Mouse (Mus musculus) MEL (cell line): ENCODE measurements at regions not wholly inside any gene's neighbourhood (a gene's known extent, or its start where the extent isn't known, plus 50 kb on each side); places are given as distances from the start of the nearest gene placed in this dataset.

Experiments used
- DNase-seq: peaks from one replicate; pipeline ENCODE4 v3.0.0; 2011; ENCODE audit warnings: low read depth, low spot score
- H3K27ac ChIP-seq: 2 replicates; pipeline ENCODE4 v1.5.1; 2012; ENCODE audit warnings: low read depth, mild to moderate bottlenecking, control low read depth, low read length, moderate library complexity; ENCODE audit not compliant: control insufficient read depth
- H3K27me3 ChIP-seq, 2 experiments: fragments of 150-350 bp in 1 of 2; sonication (generic) in 1 of 2; 2 replicates each; pipeline ENCODE4 v1.6.1; 2012; ENCODE audit warnings: low read length in 2 of 2, mild to moderate bottlenecking in 2 of 2, improper control_type of control experiment in 1 of 2, moderate library complexity in 1 of 2; ENCODE audit not compliant: insufficient read depth in 2 of 2, control insufficient read depth in 1 of 2
- H3K36me3 ChIP-seq, 2 experiments: 2 replicates each; pipeline ENCODE4 v1.6.1; 2012 to 2014; ENCODE audit warnings: low read length in 2 of 2, improper control_type of control experiment in 1 of 2, inconsistent platforms in 1 of 2, mild to moderate bottlenecking in 1 of 2; ENCODE audit not compliant: insufficient read depth in 2 of 2, control insufficient read depth in 1 of 2
- H3K4me1 ChIP-seq, 2 experiments: fragments of 150-350 bp in 1 of 2; sonication (generic) in 1 of 2; 2 replicates each; pipeline ENCODE4 v1.6.1; 2012; ENCODE audit warnings: low read length in 2 of 2, improper control_type of control experiment in 1 of 2, mild to moderate bottlenecking in 1 of 2; ENCODE audit not compliant: insufficient read depth in 2 of 2, control insufficient read depth in 1 of 2
- H3K4me3 ChIP-seq, 2 experiments: fragments of 150-350 bp in 1 of 2; sonication (generic) in 1 of 2; 2 replicates each; pipeline ENCODE4 v1.5.1; 2012; ENCODE audit warnings: low read depth in 2 of 2, low read length in 2 of 2, mild to moderate bottlenecking in 2 of 2, moderate library complexity in 2 of 2, control low read depth in 1 of 2, improper control_type of control experiment in 1 of 2; ENCODE audit not compliant: control insufficient read depth in 1 of 2, insufficient read depth in 1 of 2
- H3K79me2 ChIP-seq: 2 replicates; pipeline ENCODE4 v1.6.1; 2012; ENCODE audit warnings: mild to moderate bottlenecking, low read length, moderate library complexity; ENCODE audit not compliant: control insufficient read depth, poor library complexity, insufficient read depth
- H3K9ac ChIP-seq: 2 replicates; pipeline ENCODE4 v1.6.1; 2012; ENCODE audit warnings: low read depth, mild to moderate bottlenecking, control low read depth, low read length, moderate library complexity; ENCODE audit not compliant: control insufficient read depth, poor library complexity, severe bottlenecking
- H3K9me3 ChIP-seq: fragments of 150-350 bp; sonication (generic); replicated peaks from 2 replicates; pipeline ENCODE4 v1.6.1; 2012; ENCODE audit warnings: mild to moderate bottlenecking, low read length, improper control_type of control experiment, moderate library complexity; ENCODE audit not compliant: insufficient read depth
- BHLHE40 ChIP-seq: IDR thresholded peaks from 2 replicates; pipeline ENCODE4 v1.6.1; 2012; ENCODE audit warnings: low read depth, mild to moderate bottlenecking, inconsistent platforms, low read length, improper control_type of control experiment, borderline replicate concordance
- CHD1 ChIP-seq: IDR thresholded peaks from 2 replicates; pipeline ENCODE4 v1.6.1; 2012; ENCODE audit warnings: low read depth, mild to moderate bottlenecking, inconsistent platforms, low read length, improper control_type of control experiment
- CTCF ChIP-seq, 3 experiments: IDR thresholded peaks in 2 of 3; conservative IDR thresholded peaks in 1 of 3; 2 replicates each; pipeline ENCODE4 v1.5.1; 2011 to 2012; ENCODE audit warnings: low read length in 3 of 3, low read depth in 2 of 3, mild to moderate bottlenecking in 2 of 3, improper control_type of control experiment in 1 of 3, inconsistent platforms in 1 of 3, mixed read lengths in 1 of 3, moderate library complexity in 1 of 3; ENCODE audit not compliant: control insufficient read depth in 1 of 3, insufficient read depth in 1 of 3, poor library complexity in 1 of 3, severe bottlenecking in 1 of 3
- E2F4 ChIP-seq: IDR thresholded peaks from 2 replicates; pipeline ENCODE4 v1.6.1; 2011; ENCODE audit warnings: low read depth, low read length, improper control_type of control experiment, borderline replicate concordance
- ELF1 ChIP-seq: IDR thresholded peaks from 2 replicates; pipeline ENCODE4 v1.6.1; 2014; ENCODE audit warnings: low read depth, mild to moderate bottlenecking, inconsistent platforms, low read length, improper control_type of control experiment, moderate library complexity
- EP300 ChIP-seq, 2 experiments: IDR thresholded peaks; 2 replicates each; pipeline ENCODE4 v1.6.1; 2011; ENCODE audit warnings: improper control_type of control experiment in 2 of 2, low read length in 2 of 2, low read depth in 1 of 2, mild to moderate bottlenecking in 1 of 2
- ETS1 ChIP-seq: IDR thresholded peaks from 2 replicates; pipeline ENCODE4 v1.6.1; 2012; ENCODE audit warnings: low read depth, mild to moderate bottlenecking, inconsistent platforms, low read length, improper control_type of control experiment, moderate library complexity
- GABPA ChIP-seq: IDR thresholded peaks from 2 replicates; pipeline ENCODE4 v1.6.1; 2012; ENCODE audit warnings: low read depth, mild to moderate bottlenecking, inconsistent platforms, low read length, improper control_type of control experiment, moderate library complexity
- GATA1 ChIP-seq: IDR thresholded peaks from 2 replicates; pipeline ENCODE4 v1.6.1; 2011; ENCODE audit warnings: low read depth, low read length, improper control_type of control experiment
- KAT2A ChIP-seq: conservative IDR thresholded peaks from 2 replicates; pipeline ENCODE4 v1.6.1; 2012; ENCODE audit warnings: low read depth, low read length, improper control_type of control experiment, inconsistent platforms
- MAFK ChIP-seq: IDR thresholded peaks from 2 replicates; pipeline ENCODE4 v1.6.1; 2011; ENCODE audit warnings: low read depth, mild to moderate bottlenecking, low read length, improper control_type of control experiment, borderline replicate concordance
- MAX ChIP-seq: IDR thresholded peaks from 2 replicates; pipeline ENCODE4 v1.6.1; 2011; ENCODE audit warnings: low read length, improper control_type of control experiment
- MAZ ChIP-seq: IDR thresholded peaks from 2 replicates; pipeline ENCODE4 v1.6.1; 2012; ENCODE audit warnings: low read depth, mild to moderate bottlenecking, inconsistent platforms, low read length, improper control_type of control experiment
- MYC ChIP-seq: IDR thresholded peaks from 2 replicates; pipeline ENCODE4 v1.6.1; 2011; ENCODE audit warnings: low read depth, mild to moderate bottlenecking, low read length, improper control_type of control experiment, moderate library complexity
- NRF1 ChIP-seq: IDR thresholded peaks from 2 replicates; pipeline ENCODE4 v1.6.1; 2014; ENCODE audit warnings: low read depth, mild to moderate bottlenecking, inconsistent platforms, low read length, improper control_type of control experiment, moderate library complexity; ENCODE audit not compliant: poor library complexity, insufficient read depth, severe bottlenecking
- POLR2A ChIP-seq, 2 experiments: IDR thresholded peaks; 2 replicates each; pipeline ENCODE4 v1.6.1; 2011 to 2012; ENCODE audit warnings: low read length in 2 of 2, mild to moderate bottlenecking in 2 of 2, control low read depth in 1 of 2, improper control_type of control experiment in 1 of 2, low read depth in 1 of 2, moderate library complexity in 1 of 2; ENCODE audit not compliant: control insufficient read depth in 1 of 2, insufficient read depth in 1 of 2, poor library complexity in 1 of 2
- POLR2AphosphoS2 ChIP-seq: IDR thresholded peaks from 2 replicates; pipeline ENCODE4 v1.6.1; 2011; ENCODE audit warnings: low read length, improper control_type of control experiment
- RAD21 ChIP-seq: IDR thresholded peaks from 2 replicates; pipeline ENCODE4 v1.6.1; 2011; ENCODE audit warnings: mild to moderate bottlenecking, low read depth, low read length, improper control_type of control experiment
- RCOR1 ChIP-seq: IDR thresholded peaks from 2 replicates; pipeline ENCODE4 v1.6.1; 2012; ENCODE audit warnings: low read depth, mild to moderate bottlenecking, inconsistent platforms, low read length, improper control_type of control experiment
- SMC3 ChIP-seq: IDR thresholded peaks from 2 replicates; pipeline ENCODE4 v1.6.1; 2011; ENCODE audit warnings: low read depth, low read length, improper control_type of control experiment
- TAL1 ChIP-seq: IDR thresholded peaks from 2 replicates; pipeline ENCODE4 v1.6.1; 2012; ENCODE audit warnings: mild to moderate bottlenecking, inconsistent platforms, low read length, moderate library complexity, mixed read lengths
- TBP ChIP-seq: IDR thresholded peaks from 2 replicates; pipeline ENCODE4 v1.8.0; 2011; ENCODE audit warnings: low read depth, low read length, improper control_type of control experiment
- TCF12 ChIP-seq: IDR thresholded peaks from 2 replicates; pipeline ENCODE4 v1.6.1; 2014; ENCODE audit warnings: low read depth, mild to moderate bottlenecking, inconsistent platforms, low read length, improper control_type of control experiment, moderate library complexity
- USF1 ChIP-seq: IDR thresholded peaks from 2 replicates; pipeline ENCODE4 v1.6.1; 2014; ENCODE audit warnings: low read depth, mild to moderate bottlenecking, inconsistent platforms, low read length, improper control_type of control experiment, moderate library complexity
- USF2 ChIP-seq, 2 experiments: IDR thresholded peaks; 2 replicates each; pipeline ENCODE4 v1.6.1; 2011 to 2012; ENCODE audit warnings: improper control_type of control experiment in 2 of 2, low read length in 2 of 2, borderline replicate concordance in 1 of 2, inconsistent platforms in 1 of 2, low read depth in 1 of 2, mild to moderate bottlenecking in 1 of 2; ENCODE audit not compliant: insufficient read depth in 1 of 2
- ZC3H11A ChIP-seq: IDR thresholded peaks from 2 replicates; pipeline ENCODE4 v1.6.1; 2012; ENCODE audit warnings: low read depth, mild to moderate bottlenecking, inconsistent platforms, low read length, improper control_type of control experiment
- ZKSCAN1 ChIP-seq: IDR thresholded peaks from 2 replicates; pipeline ENCODE4 v1.6.1; 2012; ENCODE audit warnings: low read depth, mild to moderate bottlenecking, inconsistent platforms, low read length, improper control_type of control experiment, moderate library complexity
- ZNF384 ChIP-seq: IDR thresholded peaks from 2 replicates; pipeline ENCODE4 v1.6.1; 2012; ENCODE audit warnings: low read depth, mild to moderate bottlenecking, inconsistent platforms, low read length, improper control_type of control experiment

DNA sequence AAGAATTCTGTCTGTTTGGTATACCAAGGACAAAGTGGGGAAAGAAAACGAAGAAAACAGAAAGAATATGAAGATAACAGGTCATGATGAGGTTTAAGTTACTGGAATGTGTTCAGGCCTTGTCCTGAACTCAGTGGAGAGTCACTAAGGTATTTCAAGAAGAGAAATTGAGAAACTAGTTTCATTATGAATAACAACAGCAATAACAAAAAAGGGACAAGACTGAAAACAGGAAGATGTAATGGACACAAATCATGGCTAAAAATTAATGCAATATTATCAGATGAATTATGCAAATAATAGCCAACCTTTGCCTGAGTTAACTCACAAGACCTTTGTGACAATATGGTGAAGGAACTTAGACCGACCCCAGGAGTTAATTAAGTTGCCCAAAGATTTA, 530.2 kb upstream of the 2610301B20Rik start:
- Histone ChIP-seq H3K4me1 (no peaks in the 10 kb centered on the region), H3K9ac (no peak overlapping the region)

DNA sequence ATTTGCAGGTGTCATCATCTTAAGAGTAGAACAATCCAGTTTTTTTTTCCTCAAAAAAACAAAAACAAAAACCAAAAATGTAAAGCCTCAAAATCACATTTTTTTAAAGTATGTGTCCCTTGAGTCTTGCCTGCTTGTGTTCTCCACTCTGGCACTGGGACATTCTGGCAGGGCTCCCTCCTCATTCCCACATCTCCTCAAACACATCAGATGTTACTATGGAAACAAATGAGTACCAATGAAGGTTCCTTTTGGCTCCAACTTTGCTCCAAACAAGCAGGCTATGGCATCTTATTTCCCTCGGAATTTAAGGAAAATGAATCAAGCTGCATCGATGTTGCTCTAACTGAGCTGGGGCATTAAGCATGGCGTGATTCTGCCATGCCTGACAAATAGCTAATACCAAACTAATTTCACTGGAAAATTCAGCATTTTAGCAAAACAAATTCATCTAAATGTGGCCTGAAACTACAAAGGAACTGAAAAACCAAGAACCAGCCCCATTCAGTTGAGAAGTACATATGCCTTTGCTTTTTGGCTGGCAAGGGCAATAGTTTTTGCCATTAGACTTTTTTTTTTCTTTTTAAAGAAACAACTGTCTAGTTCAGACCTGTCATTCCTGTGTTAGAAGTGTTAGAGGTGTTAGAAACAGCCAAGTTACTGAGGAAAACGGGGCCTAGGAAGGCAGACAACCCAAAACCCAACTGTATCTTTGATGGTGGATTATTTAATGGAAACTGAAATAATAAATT, 522.2 kb upstream of the 2610301B20Rik start:
- TF ChIP-seq EP300 (IDR thresholded peaks at IDR 0.05; ENCODE audit: low read depth in 1 of 2, low read length in 2 of 2) (no peak), ZKSCAN1 (no peak), ELF1 (no peak), TAL1 (no peak), MAZ (no peak), MAX (no peak), POLR2AphosphoS2 (no peak), BHLHE40 (no peak), RCOR1 (no peak), CTCF (IDR thresholded peaks at IDR 0.05 in 2 of 3, conservative IDR thresholded peaks at IDR 0.05 in 1 of 3; ENCODE audit: control insufficient read depth in 1 of 3, insufficient read depth in 1 of 3, low read depth in 2 of 3, low read length in 3 of 3, poor library complexity in 1 of 3, severe bottlenecking in 1 of 3) (no peak), TBP (no peak), GATA1 (no peak), ETS1 (no peak), E2F4 (no peak), CHD1 (no peak), KAT2A (no peak), GABPA (no peak), TCF12 (no peak)
- Histone ChIP-seq H3K27me3 (no peaks in the 10 kb centered on the region), H3K4me3 (no peak overlapping the region), H3K36me3 (no peaks in the 10 kb centered on the region), H3K9ac (no peak overlapping the region), H3K9me3 (no peaks in the 10 kb centered on the region), H3K79me2 (no peaks in the 10 kb centered on the region), H3K27ac (no peak overlapping the region), H3K4me1 (no peaks in the 10 kb centered on the region)
- DNase-seq: no peak

More for the DNA sequence above, 530.2 kb upstream of the 2610301B20Rik start:
- Histone ChIP-seq H3K27ac (no peak overlapping the region), H3K27me3 (no peaks in the 10 kb centered on the region; a peak in 1 of 4 replicates), H3K9me3 (no peaks in the 10 kb centered on the region), H3K36me3 (no peaks in the 10 kb centered on the region), H3K79me2 (no peaks in the 10 kb centered on the region), H3K4me3 (no peak overlapping the region)
- TF ChIP-seq MYC (no peak), RCOR1 (no peak), ZNF384 (no peak), MAZ (no peak), ELF1 (no peak), ZC3H11A (no peak), USF2 (IDR thresholded peaks at IDR 0.05; ENCODE audit: borderline replicate concordance in 1 of 2, insufficient read depth in 1 of 2, low read depth in 1 of 2, low read length in 2 of 2) (no peak), SMC3 (no peak), MAFK (no peak), MAX (no peak), NRF1 (no peak), E2F4 (no peak), GATA1 (no peak), RAD21 (no peak), POLR2A (IDR thresholded peaks at IDR 0.05; ENCODE audit: control insufficient read depth in 1 of 2, insufficient read depth in 1 of 2, low read depth in 1 of 2, low read length in 2 of 2, poor library complexity in 1 of 2) (no peak), USF1 (no peak), KAT2A (no peak), TCF12 (no peak)
- DNase-seq: no peak
